Mouse (Mus musculus) midbrain, postnatal 0 days (tissue): ENCODE data around the gene Adamts12. TPM values are rescaled to one million over a fixed set of nuclear protein-coding genes. Genes with fewer than 3 reads are reported as not detected.

ENCODE experiments used
- ATAC-seq: fragments of 200-750 bp; cut with Nextera tagmentation; 2 replicates; pipeline ENCODE4 v1.8.0; 2017; ENCODE audit warnings: moderate number of reproducible peaks, mild to moderate bottlenecking, moderate TSS enrichment, moderate library complexity; ENCODE audit not compliant: low FRiP score
- DNase-seq: peaks from one replicate; pipeline ENCODE4 v3.0.0-alpha.2; 2015; ENCODE audit warnings: low spot score
- H3K27ac ChIP-seq: fragments of 300-500 bp; sonication (generic); 2 replicates; pipeline ENCODE4 v1.5.1; 2014; ENCODE audit warnings: low read depth, mild to moderate bottlenecking, low read length, mixed read lengths
- H3K27me3 ChIP-seq: fragments of 300-500 bp; sonication (generic); 2 replicates; pipeline ENCODE4 v1.6.1; 2014; ENCODE audit warnings: low read length, control low read depth, mixed read lengths; ENCODE audit not compliant: insufficient read depth
- H3K36me3 ChIP-seq: fragments of 300-500 bp; sonication (generic); 2 replicates; pipeline ENCODE4 v1.6.1; 2014; ENCODE audit warnings: low read length, control low read depth, mixed read lengths; ENCODE audit not compliant: insufficient read depth
- H3K4me1 ChIP-seq: fragments of 300-500 bp; sonication (generic); 2 replicates; pipeline ENCODE4 v1.6.1; 2014; ENCODE audit warnings: mild to moderate bottlenecking, control low read depth, antibody characterized with exemption, low read length, mixed read lengths; ENCODE audit not compliant: insufficient read depth
- H3K4me2 ChIP-seq: fragments of 300-500 bp; sonication (generic); 2 replicates; pipeline ENCODE4 v1.6.1; 2014; ENCODE audit warnings: low read depth, mild to moderate bottlenecking, low read length, mixed read lengths; ENCODE audit not compliant: poor library complexity, severe bottlenecking
- H3K4me3 ChIP-seq: fragments of 300-500 bp; sonication (generic); 2 replicates; pipeline ENCODE4 v1.5.1; 2014; ENCODE audit warnings: low read depth, mild to moderate bottlenecking, low read length, moderate library complexity
- H3K9ac ChIP-seq: fragments of 300-500 bp; sonication (generic); replicated peaks from 2 replicates; pipeline ENCODE4 v1.6.1; 2014; ENCODE audit warnings: mild to moderate bottlenecking, low read length, moderate library complexity, mixed read lengths; ENCODE audit not compliant: poor library complexity, severe bottlenecking
- H3K9me3 ChIP-seq: fragments of 300-500 bp; sonication (generic); 2 replicates; pipeline ENCODE4 v1.6.1; 2016; ENCODE audit warnings: low read length, control low read depth
- CTCF ChIP-seq: IDR thresholded peaks from 2 replicates; pipeline ENCODE4 v1.5.1; 2016; ENCODE audit warnings: antibody characterized with exemption, mild to moderate bottlenecking
- WGBS: fragments of 180-500 bp; shearing (Covaris S2); extraction: QIAGEN DNeasy Blood & Tissue Kit; methylation state at CpG from one replicate; pipeline ENCODE4 v1.1.7; 2014; 5-methylcytosine and 5-hydroxymethylcytosine counted together
- polyA plus RNA-seq: library from polyadenylated mRNA; unstranded; fragments of >200 nt; fragmentation: Nextera tagmentation; extraction: Ambion mirVana; gene quantifications from 2 replicates; pipeline ENCODE4 v1.2.1, GENCODE M21; 2015
- total RNA-seq: library from RNA; depleted of rRNA; stranded (reverse); fragments of >200 nt; gene quantifications from 2 replicates; pipeline ENCODE4 v1.2.3, GENCODE M21; 2014

Adamts12 gene
- total and polyA plus RNA-seq, 2 experiments from 2014 or later = 0.94 to 7.4 TPM

- ATAC-seq (no peak), DNase-seq (no peak)
- Histone ChIP-seq H3K4me1 (no peaks in the 10 kb centered on the region), H3K27ac (no peak overlapping the region), H3K4me3 (no peak overlapping the region), H3K36me3 (no peaks in the 10 kb centered on the region), H3K4me2 (no peak overlapping the region), H3K27me3 (no peaks in the 10 kb centered on the region), H3K9ac (no peak overlapping the region), H3K9me3 (no peaks in the 10 kb centered on the region)
- 95% methylated on average over 6 of the region's 6 CpGs for WGBS
- TF ChIP-seq CTCF = no peak
Observed at GRCm38 (mm10) chr15:11279273-11280080, 214.9 kb downstream of the Adamts12 start.

- Histone ChIP-seq H3K36me3 (no peaks in the 10 kb centered on the region), H3K4me3 (no peak overlapping the region), H3K4me1 (no peaks in the 10 kb centered on the region), H3K9ac (no peak overlapping the region), H3K4me2 (no peak overlapping the region), H3K27ac (no peak overlapping the region), H3K9me3 (no peaks in the 10 kb centered on the region), H3K27me3 (no peaks in the 10 kb centered on the region)
- ATAC-seq (no peak), DNase-seq (no peak)
- WGBS = 91% methylated on average over 6 of the region's 6 CpGs
- no peak for TF ChIP-seq CTCF
Observed at GRCm38 (mm10) chr15:11280689-11281264, 216.2 kb downstream of the Adamts12 start.

GRCm38 (mm10) chr15:11283171-11283570, 218.6 kb downstream of the Adamts12 start:
- DNase-seq = no peak
- Histone ChIP-seq H3K27me3 (no peaks in the 10 kb centered on the region), H3K27ac (no peak overlapping the region), H3K4me2 (no peak overlapping the region), H3K9ac (no peak overlapping the region), H3K4me3 (no peak overlapping the region), H3K9me3 (no peaks in the 10 kb centered on the region), H3K36me3 (no peaks in the 10 kb centered on the region), H3K4me1 (no peaks in the 10 kb centered on the region)
- ATAC-seq = no peak
- no peak for TF ChIP-seq CTCF

- DNase-seq (no peak), ATAC-seq (no peak)
- no peak overlapping the region for H3K27ac ChIP-seq
- H3K36me3 ChIP-seq = no peaks in the 10 kb centered on the region
- H3K4me2 ChIP-seq = no peak overlapping the region
- no peaks in the 10 kb centered on the region for H3K4me1 ChIP-seq
- no peak overlapping the region for H3K4me3 ChIP-seq
- WGBS = 75% methylated on average over 3 of the region's 3 CpGs
- H3K9me3 ChIP-seq = no peaks in the 10 kb centered on the region
- TF ChIP-seq CTCF = no peak
- H3K27me3 ChIP-seq = no peaks in the 10 kb centered on the region
- H3K9ac ChIP-seq = no peak overlapping the region
Observed at GRCm38 (mm10) chr15:11287780-11288179, 223.2 kb downstream of the Adamts12 start.

GRCm38 (mm10) chr15:11292246-11292645, 227.7 kb downstream of the Adamts12 start:
- Histone ChIP-seq H3K27me3 (no peaks in the 10 kb centered on the region), H3K4me2 (no peak overlapping the region), H3K36me3 (no peaks in the 10 kb centered on the region), H3K27ac (no peak overlapping the region), H3K4me3 (no peak overlapping the region), H3K9me3 (no peaks in the 10 kb centered on the region), H3K4me1 (no peaks in the 10 kb centered on the region; the same call in 1 of the 2 replicates), H3K9ac (no peak overlapping the region)
- WGBS = 83% methylated on average over 5 of the region's 5 CpGs
- TF ChIP-seq CTCF = no peak
- DNase-seq = no peak
- ATAC-seq = no peak

- Histone ChIP-seq H3K4me3 (no peak overlapping the region), H3K9me3 (no peaks in the 10 kb centered on the region), H3K27ac (no peak overlapping the region), H3K27me3 (no peaks in the 10 kb centered on the region), H3K9ac (no peak overlapping the region), H3K36me3 (no peaks in the 10 kb centered on the region), H3K4me1 (no peaks in the 10 kb centered on the region; the same call in 1 of the 2 replicates), H3K4me2 (no peak overlapping the region)
- peak; percentile 27 for DNase-seq
- ATAC-seq = no peak
- TF ChIP-seq CTCF = no peak
- 59% methylated on average over 6 of the region's 6 CpGs for WGBS
Observed at GRCm38 (mm10) chr15:11295016-11295415, 230.4 kb downstream of the Adamts12 start.
